Mouse (Mus musculus) activated CD4-positive, CD25-positive, alpha-beta regulatory T cell (primary cell): ENCODE results near the gene Prss28. TPM values are rescaled to one million over a fixed set of nuclear protein-coding genes. Genes with fewer than 3 reads are reported as not detected.

Experiments
- polyA plus RNA-seq, 2 experiments: library from polyadenylated mRNA; unstranded; fragments of 100-300 nt; shearing (Covaris generic); gene quantifications; one replicate each; pipeline ENCODE4 v1.2.1; 2017

Prss28 gene
- polyA plus RNA-seq = not detected

DNA sequence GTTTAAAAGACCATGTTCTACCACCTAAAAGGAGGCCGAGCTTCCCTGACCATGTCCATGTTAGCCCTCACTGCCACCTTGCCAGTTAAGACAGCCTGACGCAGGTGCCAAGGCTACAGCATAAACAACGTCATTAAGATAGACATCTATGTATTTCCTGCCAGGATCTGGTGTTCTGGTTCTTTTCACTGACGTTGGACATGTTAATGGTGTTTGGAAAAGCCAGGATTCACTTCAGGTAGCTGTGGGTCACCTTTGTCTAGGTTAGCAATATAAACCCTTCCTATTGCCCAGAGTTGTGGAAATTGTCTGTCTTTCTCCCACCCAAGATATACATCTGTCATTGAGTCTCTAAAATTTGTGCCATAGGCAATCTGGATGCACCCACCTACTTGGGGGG is at the start of gene Prss28:
Gene Prss28 (plus strand): TSS at position 301 of the 400 bp plus-strand sequence.

DNA sequence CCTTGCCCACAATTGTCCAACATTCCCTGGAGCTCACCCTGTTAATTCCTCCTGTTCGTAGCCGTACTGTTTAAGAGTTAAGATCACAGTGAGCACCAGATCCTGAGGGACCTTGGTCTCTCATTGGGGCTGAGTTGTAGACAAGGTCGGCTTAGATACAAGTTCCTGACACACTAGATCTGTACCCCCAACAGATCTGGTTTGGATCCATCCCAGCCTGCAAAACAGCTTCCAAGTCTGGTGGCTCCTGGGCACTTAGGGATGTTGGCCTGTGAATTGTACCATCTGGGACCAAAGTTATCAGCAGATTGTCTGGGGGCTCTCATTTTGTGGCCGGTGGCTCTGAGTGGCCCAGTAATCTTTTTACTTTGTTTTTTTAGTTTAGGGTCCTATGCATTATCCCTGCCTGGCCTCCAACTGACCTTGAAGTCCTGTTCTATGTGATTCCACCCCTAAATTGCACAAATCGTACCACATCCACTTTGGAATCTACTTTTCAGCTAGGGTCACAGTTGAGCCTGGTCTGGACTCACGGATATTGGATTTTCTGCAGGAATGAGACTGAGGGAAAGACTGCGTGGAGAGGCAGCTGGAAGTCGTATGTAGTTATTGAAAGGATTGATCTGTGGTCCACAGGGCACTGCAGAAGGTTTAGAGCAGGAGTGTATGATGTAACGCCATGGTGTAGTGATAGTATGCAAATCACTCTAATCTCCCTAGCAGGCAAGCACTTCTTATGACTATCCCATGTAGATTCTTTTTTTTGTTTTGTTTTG is 33.7 kb upstream of the Prss28 start, which contains the start of gene Ube2i:
Gene Ube2i (minus strand): TSS at position 52 of the 776 bp plus-strand sequence.

DNA sequence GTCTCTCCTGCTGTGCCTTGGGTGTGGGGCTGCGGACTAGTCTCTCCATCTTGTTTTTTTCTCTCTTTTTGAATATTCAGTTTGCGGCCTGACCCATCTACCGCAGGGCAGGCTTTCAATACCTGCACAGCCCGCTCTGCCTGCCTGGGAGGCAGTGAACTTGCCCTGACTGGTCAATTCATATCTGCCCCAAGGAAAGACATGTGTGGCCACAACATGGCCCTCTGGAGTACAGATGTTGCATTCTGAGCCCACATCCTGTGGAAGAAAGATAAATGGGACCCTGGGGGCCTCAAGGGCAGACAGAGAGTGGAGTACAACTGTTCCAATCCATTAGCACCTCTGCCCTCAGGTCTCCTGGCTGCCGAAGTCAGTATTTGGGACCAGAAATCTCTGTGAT is 10.4 kb upstream of the Prss28 start, which contains the start of gene Prss34:
Gene Prss34 (plus strand): TSS at position 301 of the 400 bp plus-strand sequence.

GRCm38 (mm10) chr17:25318354-25318753 is 9.9 kb downstream of the Prss28 start, which contains the start of gene Prss29:
Prss29 (plus strand) TSS chr17:25318654.

GRCm38 (mm10) chr17:25345462-25345861 is 37.0 kb downstream of the Prss28 start, which contains the start of gene Tpsab1:
Tpsab1 (minus strand) TSS chr17:25345562.

Other genes with a start within 250 kb of the Prss28 start
- 1 to 10 TPM in 1 of 2 experiments, under 1 TPM in 1; 0.91 to 1.0 TPM for gene Tmem204, start 225.1 kb upstream of the Prss28 start, polyA plus RNA-seq
- gene Telo2, start 192.7 kb upstream of the Prss28 start, polyA plus RNA-seq = 10 to 100 TPM; 18.6 to 21.5 TPM
- gene Ptx4, start 187.9 kb upstream of the Prss28 start, polyA plus RNA-seq = under 1 TPM in 1 of 2 experiments, not detected in 1; 0.33 TPM
- gene Clcn7, start 175.3 kb upstream of the Prss28 start, polyA plus RNA-seq = 10 to 100 TPM; 26.5 to 27.8 TPM
- under 1 TPM in 1 of 2 experiments, not detected in 1; 0.14 TPM for gene Ccdc154, start 146.2 kb upstream of the Prss28 start, polyA plus RNA-seq
- gene Gm38655, start 133.2 kb upstream of the Prss28 start, polyA plus RNA-seq = not detected
- gene BC003965, start 124.1 kb upstream of the Prss28 start, polyA plus RNA-seq = 10 to 100 TPM; 21.9 to 25.9 TPM
- gene Unkl, start 120.2 kb upstream of the Prss28 start, polyA plus RNA-seq = 10 to 100 TPM; 15.9 to 31.9 TPM
- gene Gnptg, start 68.5 kb upstream of the Prss28 start, polyA plus RNA-seq = 100 to 1,000 TPM in 1 of 2 experiments, 10 to 100 TPM in 1; 78.6 to 103 TPM
- 10 to 100 TPM; 65.0 to 68.1 TPM for gene Tsr3, start 68.5 kb upstream of the Prss28 start, polyA plus RNA-seq
- 10 to 100 TPM; 19.7 to 99.3 TPM for gene Baiap3, start 52.3 kb upstream of the Prss28 start, polyA plus RNA-seq
- 100 to 1,000 TPM; 545 to 561 TPM for gene Ube2i, start 34.0 kb upstream of the Prss28 start, polyA plus RNA-seq
- not detected for gene Prss34, start 10.3 kb upstream of the Prss28 start, polyA plus RNA-seq
- not detected for gene Prss29, start 10.0 kb downstream of the Prss28 start, polyA plus RNA-seq
- gene Tpsab1, start 36.9 kb downstream of the Prss28 start, polyA plus RNA-seq = under 1 TPM; 0.14 to 0.34 TPM
- gene Tpsb2, start 57.7 kb downstream of the Prss28 start, polyA plus RNA-seq = 1 to 10 TPM in 1 of 2 experiments, not detected in 1; 1.2 TPM
- gene Tpsg1, start 60.6 kb downstream of the Prss28 start, polyA plus RNA-seq = not detected
- gene Cacna1h, start 125.1 kb downstream of the Prss28 start, polyA plus RNA-seq = not detected
- gene Tekt4, start 146.0 kb downstream of the Prss28 start, polyA plus RNA-seq = not detected
- gene Sstr5, start 188.6 kb downstream of the Prss28 start, polyA plus RNA-seq = under 1 TPM in 1 of 2 experiments, not detected in 1; 0.14 TPM